Mouse (Mus musculus): ENCODE measurements around the gene Slamf6. TPM values are rescaled to one million over a fixed set of nuclear protein-coding genes. Genes with fewer than 3 reads are reported as not detected.
"Not testable (repeated sequence)": the region's sequence is repeated elsewhere in the genome, so short reads cannot be mapped to it uniquely, and the experiment has no call there.

The Slamf6 gene
- total and polyA plus RNA-seq, 3 experiments: 0.01 TPM; not detected in 2

DNA sequence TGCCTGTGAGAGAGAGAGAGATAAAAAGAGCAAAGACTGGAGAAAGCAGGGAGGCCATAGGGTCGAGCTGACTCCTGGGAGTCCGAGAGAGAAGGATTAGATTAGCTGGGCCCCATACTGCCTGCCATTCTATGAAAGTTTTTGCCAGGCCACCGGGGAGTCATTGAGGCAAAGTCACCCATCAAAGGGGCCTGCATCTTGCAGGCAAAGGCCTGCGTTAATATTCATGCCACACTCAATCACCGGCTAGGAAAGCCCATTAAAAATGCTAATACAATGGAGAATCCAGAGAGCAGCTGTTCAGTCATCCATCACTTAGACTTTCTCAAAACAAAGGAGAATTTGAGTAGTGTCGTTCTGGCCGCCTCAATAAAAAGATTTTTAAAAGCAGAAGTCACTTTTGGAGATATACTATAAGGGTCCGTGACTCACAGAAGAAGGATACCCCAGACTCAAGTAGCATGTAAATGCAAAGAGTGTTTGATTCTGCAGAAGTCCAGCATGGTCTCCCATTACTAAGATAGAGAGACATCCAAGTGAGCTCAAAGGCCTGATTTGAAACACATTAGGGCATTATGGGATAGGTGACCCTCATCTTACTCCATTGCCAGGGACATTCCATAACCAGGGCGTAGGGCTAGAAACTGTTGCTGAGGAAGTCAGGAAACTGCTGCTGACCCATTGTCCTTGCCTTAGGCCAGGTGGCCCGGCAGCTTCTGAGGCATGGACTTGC, 53.7 kb downstream of the Slamf6 start:
- Histone ChIP-seq H3K79me2 (ENCODE audit: control insufficient read depth, insufficient read depth, low read length, poor library complexity) (no peaks in the 10 kb centered on the region), H3K9ac (ENCODE audit: control insufficient read depth, low read depth, low read length, poor library complexity, severe bottlenecking) (no peak overlapping the region), H3K27me3 (ENCODE audit: control insufficient read depth in 1 of 2, insufficient read depth in 2 of 2, low read length in 2 of 2) (no peaks in the 10 kb centered on the region), H3K4me1 (ENCODE audit: control insufficient read depth in 1 of 2, insufficient read depth in 2 of 2, low read length in 2 of 2) (0 out of 4 replicates have a peak, but pooled peaks cover 0 to 4% of the 10 kb centered on the region in 2 experiments), H3K27ac (ENCODE audit: control insufficient read depth, low read depth, low read length) (no peak overlapping the region), H3K9me3 (replicated peaks; ENCODE audit: insufficient read depth, low read length) (no peaks in the 10 kb centered on the region), H3K36me3 (ENCODE audit: control insufficient read depth in 1 of 2, insufficient read depth in 2 of 2, low read length in 2 of 2) (no peaks in the 10 kb centered on the region), H3K4me3 (ENCODE audit: control insufficient read depth in 1 of 2, insufficient read depth in 1 of 2, low read depth in 2 of 2, low read length in 2 of 2) (no peak overlapping the region)
- no peak for TF ChIP-seq NELFE (IDR thresholded peaks at IDR 0.05; ENCODE audit: low read depth, low read length)
- no peak for TF ChIP-seq ELF1 (IDR thresholded peaks at IDR 0.05; ENCODE audit: low read depth, low read length)
- no peak for TF ChIP-seq CHD1 (IDR thresholded peaks at IDR 0.05; ENCODE audit: low read depth, low read length)
- no peak for TF ChIP-seq TAL1 (IDR thresholded peaks at IDR 0.05; ENCODE audit: low read length)
- no peak for TF ChIP-seq ZC3H11A (IDR thresholded peaks at IDR 0.05; ENCODE audit: low read depth, low read length)
- TF ChIP-seq POLR2A (IDR thresholded peaks at IDR 0.05; ENCODE audit: control insufficient read depth in 1 of 2, insufficient read depth in 1 of 2, low read depth in 1 of 2, low read length in 2 of 2, poor library complexity in 1 of 2): no peak
- no peak for TF ChIP-seq MAFK (IDR thresholded peaks at IDR 0.05; ENCODE audit: borderline replicate concordance, low read depth, low read length)
- TF ChIP-seq POLR2AphosphoS5 (IDR thresholded peaks at IDR 0.05; ENCODE audit: borderline replicate concordance, low read depth, low read length): no peak
- no peak for TF ChIP-seq JUND (IDR thresholded peaks at IDR 0.05; ENCODE audit: low read depth, low read length)
- DNase-seq (ENCODE audit: low read depth, low spot score): no peak

DNA sequence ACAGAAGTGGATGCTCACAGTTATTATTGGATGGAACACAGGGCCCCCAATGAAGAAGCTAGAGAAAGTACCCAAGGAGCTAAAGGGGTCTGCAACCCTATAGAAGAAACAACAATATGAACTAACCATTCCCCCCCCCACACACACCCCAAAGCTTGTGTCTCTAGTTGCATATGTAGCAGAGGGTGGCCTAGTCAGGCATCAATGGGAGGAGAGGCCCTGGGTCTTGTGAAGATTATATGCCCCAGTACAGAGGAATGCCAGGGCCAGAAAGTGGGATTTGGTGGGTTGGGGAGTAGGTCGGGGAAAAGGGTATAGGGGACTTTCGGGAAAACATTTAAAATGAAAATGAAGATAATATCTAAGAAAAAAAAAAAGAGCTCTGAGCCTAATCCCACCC, 57.0 kb downstream of the Slamf6 start:
- H3K36me3 ChIP-seq (ENCODE audit: control insufficient read depth in 1 of 2, insufficient read depth in 2 of 2, low read length in 2 of 2); H3K4me3 ChIP-seq (ENCODE audit: control insufficient read depth in 1 of 2, insufficient read depth in 1 of 2, low read depth in 2 of 2, low read length in 2 of 2); H3K9me3 ChIP-seq (replicated peaks; ENCODE audit: insufficient read depth, low read length); H3K4me1 ChIP-seq (ENCODE audit: control insufficient read depth in 1 of 2, insufficient read depth in 2 of 2, low read length in 2 of 2); DNase-seq (ENCODE audit: low read depth, low spot score); H3K27me3 ChIP-seq (ENCODE audit: control insufficient read depth in 1 of 2, insufficient read depth in 2 of 2, low read length in 2 of 2); H3K9ac ChIP-seq (ENCODE audit: control insufficient read depth, low read depth, low read length, poor library complexity, severe bottlenecking); H3K27ac ChIP-seq (ENCODE audit: control insufficient read depth, low read depth, low read length); H3K79me2 ChIP-seq (ENCODE audit: control insufficient read depth, insufficient read depth, low read length, poor library complexity): not testable (repeated sequence)

DNA sequence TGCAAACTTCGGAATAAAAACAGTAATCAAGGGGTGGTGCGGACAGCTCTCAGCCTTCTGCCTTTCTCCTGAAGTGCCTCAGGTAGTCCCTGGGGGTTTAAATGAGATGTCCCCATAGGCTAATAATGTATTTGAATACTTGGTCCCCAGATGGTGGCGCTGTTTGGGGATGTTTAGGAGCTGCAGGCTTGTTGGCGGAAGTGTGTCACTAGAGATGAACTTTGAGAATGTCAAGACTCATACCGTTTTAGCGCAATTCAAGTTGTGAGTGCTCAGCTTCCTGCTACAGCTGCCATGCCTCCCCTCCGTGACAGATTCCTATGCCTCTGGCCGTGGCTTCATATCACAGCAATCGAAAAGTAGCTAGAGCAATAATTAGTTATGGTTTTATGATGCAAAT, 58.1 kb downstream of the Slamf6 start:
- Histone ChIP-seq H3K36me3 (ENCODE audit: control insufficient read depth in 1 of 2, insufficient read depth in 2 of 2, low read length in 2 of 2) (no peaks in the 10 kb centered on the region), H3K27me3 (ENCODE audit: control insufficient read depth in 1 of 2, insufficient read depth in 2 of 2, low read length in 2 of 2) (no peaks in the 10 kb centered on the region), H3K4me3 (ENCODE audit: control insufficient read depth in 1 of 2, insufficient read depth in 1 of 2, low read depth in 2 of 2, low read length in 2 of 2) (no peak overlapping the region), H3K9me3 (replicated peaks; ENCODE audit: insufficient read depth, low read length) (no peaks in the 10 kb centered on the region), H3K27ac (ENCODE audit: control insufficient read depth, low read depth, low read length) (no peak overlapping the region), H3K4me1 (ENCODE audit: control insufficient read depth in 1 of 2, insufficient read depth in 2 of 2, low read length in 2 of 2) (no peaks in the 10 kb centered on the region), H3K79me2 (ENCODE audit: control insufficient read depth, insufficient read depth, low read length, poor library complexity) (no peaks in the 10 kb centered on the region), H3K9ac (ENCODE audit: control insufficient read depth, low read depth, low read length, poor library complexity, severe bottlenecking) (no peak overlapping the region)
- DNase-seq (ENCODE audit: low read depth, low spot score): no peak
- no peak for TF ChIP-seq ELF1 (IDR thresholded peaks at IDR 0.05; ENCODE audit: low read depth, low read length)
- TF ChIP-seq CTCF (IDR thresholded peaks at IDR 0.05 in 2 of 3, conservative IDR thresholded peaks at IDR 0.05 in 1 of 3; ENCODE audit: control insufficient read depth in 1 of 3, insufficient read depth in 1 of 3, low read depth in 2 of 3, low read length in 3 of 3, poor library complexity in 1 of 3, severe bottlenecking in 1 of 3): peak in 1 of 3 experiments; percentile 4; a peak in 1 of 6 replicates

All from MEL (cell line).